Mouse (Mus musculus) embryonic facial prominence, embryonic 14.5 days (tissue): Measurements from ENCODE around the gene Crtam. TPM values are rescaled to one million over a fixed set of nuclear protein-coding genes. Genes with fewer than 3 reads are reported as not detected.

Experiments used
- ATAC-seq: fragments of 200-750 bp; cut with Nextera tagmentation; 2 replicates; pipeline ENCODE4 v1.8.0; 2017; ENCODE audit warnings: low read depth, moderate number of reproducible peaks, moderate TSS enrichment
- DNase-seq: peaks from one replicate; pipeline ENCODE4 v3.0.0-alpha.2; 2015; ENCODE audit warnings: low spot score
- H3K27ac ChIP-seq: fragments of 300-500 bp; sonication (generic); replicated peaks from 2 replicates; pipeline ENCODE4 v1.5.1; 2014; ENCODE audit warnings: low read depth, mild to moderate bottlenecking, low read length, moderate library complexity
- H3K27me3 ChIP-seq: fragments of 300-500 bp; sonication (generic); replicated peaks from 2 replicates; pipeline ENCODE4 v1.6.1; 2014; ENCODE audit warnings: low read length; ENCODE audit not compliant: control insufficient read depth, insufficient read depth
- H3K36me3 ChIP-seq: fragments of 300-500 bp; sonication (generic); 2 replicates; pipeline ENCODE4 v1.6.1; 2014; ENCODE audit warnings: low read length, mixed read lengths; ENCODE audit not compliant: control insufficient read depth, insufficient read depth
- H3K4me1 ChIP-seq: fragments of 300-500 bp; sonication (generic); 2 replicates; pipeline ENCODE4 v1.6.1; 2014; ENCODE audit warnings: antibody characterized with exemption, low read length; ENCODE audit not compliant: control insufficient read depth, insufficient read depth
- H3K4me2 ChIP-seq: fragments of 300-500 bp; sonication (generic); 2 replicates; pipeline ENCODE4 v1.6.1; 2014; ENCODE audit warnings: low read depth, mild to moderate bottlenecking, low read length, moderate library complexity, mixed read lengths
- H3K4me3 ChIP-seq: fragments of 300-500 bp; sonication (generic); 2 replicates; pipeline ENCODE4 v1.5.1; 2014; ENCODE audit warnings: low read depth, mild to moderate bottlenecking, low read length
- H3K9ac ChIP-seq: fragments of 300-500 bp; sonication (generic); 2 replicates; pipeline ENCODE4 v1.6.1; 2014; ENCODE audit warnings: low read depth, mild to moderate bottlenecking, low read length, moderate library complexity, mixed read lengths
- H3K9me3 ChIP-seq: fragments of 300-500 bp; sonication (generic); 2 replicates; pipeline ENCODE4 v1.6.1; 2016; ENCODE audit warnings: low read length; ENCODE audit not compliant: control insufficient read depth
- WGBS: fragments of 180-500 bp; shearing (Covaris S2); extraction: QIAGEN DNeasy Blood & Tissue Kit; methylation state at CpG from one replicate; pipeline ENCODE4 v1.1.7; 2014; 5-methylcytosine and 5-hydroxymethylcytosine counted together
- polyA plus RNA-seq: library from polyadenylated mRNA; unstranded; fragments of >200 nt; fragmentation: Nextera tagmentation; extraction: Ambion mirVana; gene quantifications from 2 replicates; pipeline ENCODE4 v1.2.1, GENCODE M21; 2014

Gene Crtam
- polyA plus RNA-seq, 1 experiment from 2014 or later = not detected

DNA sequence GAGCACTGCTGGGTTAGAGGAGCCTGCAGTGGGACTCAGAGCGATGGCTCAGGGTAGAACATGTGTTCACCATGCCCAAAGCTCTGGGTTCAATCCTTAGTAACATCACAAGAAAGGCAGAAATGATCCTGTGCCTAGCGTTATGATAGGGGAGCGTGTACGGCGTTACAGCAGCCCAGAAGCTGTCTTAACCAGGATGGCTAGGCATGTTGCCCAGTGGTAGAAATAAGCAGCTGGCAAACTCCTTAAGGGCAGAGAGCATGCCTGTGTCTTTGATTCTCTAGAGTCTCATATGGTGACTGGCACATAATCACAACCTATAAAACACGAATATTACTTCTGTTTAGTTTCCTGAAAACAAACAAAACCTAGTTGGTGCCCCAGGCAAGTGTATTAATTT is 12.9 kb downstream of the Crtam start:
- H3K9me3 ChIP-seq = no peaks in the 10 kb centered on the region
- DNase-seq (no peak), ATAC-seq (no peak)

DNA sequence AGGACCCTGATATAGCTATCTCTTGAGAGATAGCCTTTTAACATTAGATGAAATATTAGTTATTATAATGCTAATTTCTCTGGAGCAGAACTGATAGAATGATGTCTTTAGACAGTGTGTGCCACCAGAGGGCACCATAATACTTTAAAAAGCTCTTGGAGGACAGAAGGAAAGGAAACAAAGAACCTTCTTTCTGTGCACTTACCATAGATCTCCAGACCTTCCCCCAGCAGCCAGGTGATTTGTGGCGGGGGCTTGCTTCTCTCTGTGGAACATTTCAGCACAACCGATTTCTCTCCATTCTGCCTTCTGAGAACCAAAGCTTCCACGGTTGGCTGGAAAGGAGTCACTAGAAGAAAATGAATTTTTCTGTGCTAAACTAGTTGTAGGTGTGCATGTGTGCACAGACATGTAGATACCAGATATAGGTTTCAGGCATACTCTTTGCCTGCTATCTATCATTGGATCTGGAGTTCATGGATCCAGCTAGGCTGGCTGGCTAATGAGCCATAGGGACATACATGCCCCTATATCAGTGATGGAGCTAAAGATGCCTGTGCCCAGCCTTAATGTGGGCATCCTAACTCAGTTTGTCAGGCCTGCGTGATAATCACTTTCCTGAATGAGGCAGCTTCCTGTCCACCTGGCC is 14.4 kb downstream of the Crtam start:
- Histone ChIP-seq H3K27ac (no peak overlapping the region), H3K36me3 (no peaks in the 10 kb centered on the region), H3K9ac (no peak overlapping the region), H3K9me3 (no peaks in the 10 kb centered on the region), H3K4me2 (no peak overlapping the region), H3K27me3 (no peaks in the 10 kb centered on the region), H3K4me3 (no peak overlapping the region), H3K4me1 (no peaks in the 10 kb centered on the region)
- 33% methylated on average over 4 of the region's 4 CpGs for WGBS
- ATAC-seq (no peak), DNase-seq (peak; percentile 77)

More for the DNA sequence above, 12.9 kb downstream of the Crtam start:
- 71% methylated on average over 6 of the region's 6 CpGs for WGBS
- H3K4me1 ChIP-seq = no peaks in the 10 kb centered on the region
- no peak overlapping the region for H3K9ac ChIP-seq
- H3K4me3 ChIP-seq = no peak overlapping the region
- H3K36me3 ChIP-seq = no peaks in the 10 kb centered on the region
- no peak overlapping the region for H3K4me2 ChIP-seq
- H3K27me3 ChIP-seq = no peaks in the 10 kb centered on the region
- H3K27ac ChIP-seq = no peak overlapping the region

DNA sequence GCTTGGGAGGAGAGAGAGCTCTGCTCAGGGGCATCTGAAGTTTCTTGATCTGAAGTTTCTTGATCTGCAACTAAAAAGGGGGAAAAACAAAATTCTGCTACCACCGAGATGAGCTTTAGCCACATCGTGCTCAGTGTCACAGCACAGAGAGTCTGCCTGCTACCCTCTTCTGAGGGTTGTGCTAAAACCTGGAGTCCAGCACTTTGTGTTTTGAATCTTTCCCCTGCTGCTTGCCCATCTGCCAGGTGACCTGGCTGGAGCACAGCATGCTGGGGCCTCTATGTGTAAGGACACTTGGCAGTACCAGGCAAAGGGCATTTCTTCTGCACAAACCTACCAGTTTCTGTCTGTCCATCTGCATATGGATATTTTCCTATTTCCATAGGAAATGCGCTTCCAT is 20.1 kb downstream of the Crtam start:
- H3K9ac ChIP-seq = no peak overlapping the region
- DNase-seq (no peak), ATAC-seq (no peak)
- WGBS = 59% methylated on average over 3 of the region's 3 CpGs
- H3K4me2 ChIP-seq = no peak overlapping the region
- no peaks in the 10 kb centered on the region for H3K4me1 ChIP-seq
- H3K9me3 ChIP-seq = no peaks in the 10 kb centered on the region
- no peaks in the 10 kb centered on the region for H3K36me3 ChIP-seq
- no peaks in the 10 kb centered on the region for H3K27me3 ChIP-seq
- H3K4me3 ChIP-seq = no peak overlapping the region
- no peak overlapping the region for H3K27ac ChIP-seq

DNA sequence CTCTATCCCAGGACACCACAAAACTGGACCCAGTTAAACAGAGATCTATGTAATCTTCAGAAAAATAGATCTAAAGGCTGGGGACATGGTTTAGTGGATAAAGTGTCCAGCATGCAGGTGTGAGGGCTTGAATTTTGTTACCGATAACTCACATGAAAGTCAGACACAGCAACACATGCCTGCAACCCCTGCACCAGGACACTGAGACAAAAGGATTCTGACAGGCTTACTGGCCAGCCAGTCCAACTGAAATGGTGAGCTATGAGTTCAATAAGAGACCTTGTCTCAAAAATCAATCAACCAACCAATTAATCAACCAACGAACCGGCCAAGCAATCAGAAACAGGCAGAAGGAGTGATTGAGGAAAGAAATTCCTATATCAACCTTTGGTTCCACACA is 20.7 kb downstream of the Crtam start:
- no peak for DNase-seq
- H3K4me2 ChIP-seq = no peak overlapping the region
- no peak overlapping the region for H3K27ac ChIP-seq
- no peaks in the 10 kb centered on the region for H3K36me3 ChIP-seq
- H3K9ac ChIP-seq = no peak overlapping the region
- ATAC-seq = no peak
- no peaks in the 10 kb centered on the region for H3K9me3 ChIP-seq
- no peak overlapping the region for H3K4me3 ChIP-seq
- no peaks in the 10 kb centered on the region for H3K4me1 ChIP-seq
- WGBS = 79% methylated on average over 3 of the region's 3 CpGs
- no peaks in the 10 kb centered on the region for H3K27me3 ChIP-seq

DNA sequence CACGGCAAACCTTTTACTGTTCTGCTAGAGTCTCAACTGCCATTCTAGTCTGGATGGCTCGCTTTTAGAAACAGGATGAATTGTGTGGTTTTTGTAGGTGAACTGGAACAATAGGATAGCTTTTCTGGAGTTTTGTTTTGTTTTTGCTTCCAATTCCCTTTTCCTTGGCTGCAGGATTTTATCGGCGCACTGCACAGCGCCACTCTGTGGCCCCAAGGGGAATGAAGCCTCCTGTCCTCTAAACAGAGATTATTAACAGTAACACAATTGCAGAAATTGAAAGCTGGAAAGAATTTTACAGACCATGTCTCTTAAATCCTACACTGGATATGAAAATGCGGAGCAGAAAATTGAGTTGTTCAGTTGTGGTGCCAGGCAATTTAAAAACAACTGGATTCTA is 21.9 kb downstream of the Crtam start:
- Histone ChIP-seq H3K4me3 (no peak overlapping the region), H3K27me3 (no peaks in the 10 kb centered on the region), H3K36me3 (no peaks in the 10 kb centered on the region), H3K9ac (no peak overlapping the region), H3K4me2 (no peak overlapping the region), H3K4me1 (no peaks in the 10 kb centered on the region), H3K9me3 (no peaks in the 10 kb centered on the region), H3K27ac (no peak overlapping the region)
- WGBS = 30% methylated on average over 6 of the region's 6 CpGs
- DNase-seq (peak; percentile 51), ATAC-seq (no peak)

DNA sequence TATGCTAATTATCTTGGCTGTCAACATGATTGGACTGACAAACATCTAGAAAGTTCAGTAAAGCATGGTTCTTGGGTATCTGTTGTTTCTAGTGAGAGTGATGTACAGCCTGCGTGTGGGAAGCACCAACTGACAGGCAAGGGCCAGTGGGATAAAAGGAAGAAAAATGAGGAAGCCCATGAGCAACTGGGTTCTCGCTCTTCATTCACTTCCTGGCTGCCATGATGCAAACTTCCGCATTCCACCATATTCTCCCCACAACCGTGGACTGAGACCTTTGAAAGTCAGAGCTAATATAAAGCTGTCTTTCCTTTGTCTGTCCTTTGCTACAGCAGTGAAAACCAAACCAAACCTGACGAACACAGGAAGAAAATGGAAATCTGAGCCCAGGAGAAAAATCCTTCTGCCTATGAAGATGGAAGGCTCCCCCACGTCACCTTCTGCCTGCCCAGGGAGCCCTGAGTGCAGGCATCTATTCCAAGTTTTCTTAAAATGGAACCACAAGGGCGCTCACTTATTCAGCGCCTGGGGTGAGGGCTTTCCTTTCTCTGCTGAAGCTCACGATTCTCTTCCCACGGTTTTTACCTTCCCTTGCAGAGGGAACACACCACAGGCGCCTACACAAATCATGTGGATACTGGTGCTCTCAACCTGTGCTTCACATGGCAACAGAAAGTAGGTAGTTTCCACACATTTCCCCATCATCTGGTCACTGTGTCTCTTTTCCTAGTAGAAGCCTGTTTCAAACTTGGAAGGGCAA is 30.2 kb downstream of the Crtam start:
- Histone ChIP-seq H3K27me3 (no peaks in the 10 kb centered on the region), H3K27ac (no peak overlapping the region), H3K4me3 (no peak overlapping the region), H3K4me2 (no peak overlapping the region), H3K9ac (no peak overlapping the region), H3K9me3 (no peaks in the 10 kb centered on the region), H3K4me1 (no peaks in the 10 kb centered on the region), H3K36me3 (no peaks in the 10 kb centered on the region)
- ATAC-seq (no peak), DNase-seq (no peak)
- 72% methylated on average over 11 of the region's 11 CpGs for WGBS

DNA sequence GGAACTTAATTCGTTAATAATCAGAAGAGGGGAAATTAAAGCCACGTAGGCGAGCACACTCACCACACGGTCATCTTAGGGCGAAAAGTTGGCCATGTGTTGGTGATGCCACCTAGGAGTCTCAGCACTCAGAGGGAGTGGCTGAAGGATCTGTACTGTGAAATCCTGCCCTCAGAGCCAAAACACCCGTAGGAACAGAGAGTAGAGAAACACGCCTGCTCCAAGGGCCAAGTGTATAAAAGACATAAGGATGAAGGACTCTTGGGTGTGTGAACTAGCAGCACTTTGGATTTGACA is 40.1 kb downstream of the Crtam start:
- no peaks in the 10 kb centered on the region; the same call in 1 of the 2 replicates for H3K4me1 ChIP-seq
- H3K9me3 ChIP-seq = no peaks in the 10 kb centered on the region
- peak overlapping the region; percentile 87 for H3K4me2 ChIP-seq
- no peaks in the 10 kb centered on the region for H3K36me3 ChIP-seq
- H3K9ac ChIP-seq = peak overlapping the region; percentile 54; the same call in 1 of the 2 replicates
- H3K27ac ChIP-seq = no peak overlapping the region
- no peak for ATAC-seq
- peaks cover 28% of the 10 kb centered on the region for H3K27me3 ChIP-seq
- WGBS = 19% methylated on average over 7 of the region's 7 CpGs
- DNase-seq = no peak
- H3K4me3 ChIP-seq = peak overlapping the region; percentile 44

DNA sequence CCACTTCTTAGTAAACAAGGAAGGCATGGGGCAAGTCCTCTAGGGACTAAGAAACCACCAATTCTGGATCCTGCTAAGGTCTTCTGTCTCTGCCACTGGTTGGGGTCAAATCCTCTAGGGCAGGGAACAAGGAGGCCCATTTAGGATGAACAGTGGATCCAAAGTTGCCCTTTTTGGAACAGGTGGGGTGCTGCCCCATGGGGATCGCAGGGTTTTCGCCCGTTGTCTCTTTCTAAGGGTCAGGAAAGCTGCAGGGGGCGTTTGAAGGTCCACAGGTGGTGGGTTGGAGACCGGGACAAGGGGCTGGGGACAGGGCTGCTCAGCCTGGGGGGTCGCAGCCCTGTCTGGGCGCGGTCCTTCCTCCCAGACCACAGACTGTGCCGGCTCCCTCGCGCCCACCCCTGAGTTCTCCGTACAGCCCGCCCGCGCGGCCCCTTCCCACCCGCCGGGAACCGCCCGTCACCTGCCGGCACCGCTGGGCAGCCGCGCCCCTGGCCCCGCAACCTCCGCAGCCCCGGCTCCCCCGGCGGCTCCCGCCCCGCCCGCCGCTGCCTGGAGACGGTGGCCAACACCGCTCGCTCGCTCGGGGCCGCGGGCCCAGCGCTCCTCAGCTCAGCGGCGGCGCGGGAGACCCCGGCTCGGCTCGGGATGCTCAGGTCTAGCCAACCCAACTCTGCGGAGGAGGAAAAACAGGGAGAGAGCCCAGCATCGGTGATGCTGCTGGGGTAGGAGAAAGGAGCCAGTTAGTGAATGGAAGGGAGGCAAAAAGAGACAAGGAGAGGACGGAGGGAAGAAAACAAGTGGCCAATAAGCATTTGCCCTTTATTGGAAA is 40.6 kb downstream of the Crtam start, which contains the start of gene Jhy:
TSS of gene Jhy (minus strand) at position 533 of the 832 bp plus-strand sequence.
- Histone ChIP-seq H3K27ac (no peak within 1 kb of the TSS), H3K9ac (peak within 1 kb of the TSS; percentile 54), H3K4me1 (no peaks in the 10 kb centered on the region; the same call in 1 of the 2 replicates), H3K36me3 (no peaks in the 10 kb centered on the region), H3K4me2 (peak within 1 kb of the TSS; percentile 87), H3K27me3 (peaks cover 28% of the 10 kb centered on the region), H3K9me3 (no peaks in the 10 kb centered on the region), H3K4me3 (peak within 1 kb of the TSS; percentile 44)
- DNase-seq (peak; percentile 7), ATAC-seq (peak; percentile 30; the same call in 1 of the 2 replicates)
- WGBS = 1% methylated on average over 35 of the region's 51 CpGs
